Mouse (Mus musculus): ENCODE measurements at regions not wholly inside any gene's neighbourhood (a gene's known extent, or its start where the extent isn't known, plus 50 kb on each side); places are given as distances from the start of the nearest gene placed in this dataset.

DNA sequence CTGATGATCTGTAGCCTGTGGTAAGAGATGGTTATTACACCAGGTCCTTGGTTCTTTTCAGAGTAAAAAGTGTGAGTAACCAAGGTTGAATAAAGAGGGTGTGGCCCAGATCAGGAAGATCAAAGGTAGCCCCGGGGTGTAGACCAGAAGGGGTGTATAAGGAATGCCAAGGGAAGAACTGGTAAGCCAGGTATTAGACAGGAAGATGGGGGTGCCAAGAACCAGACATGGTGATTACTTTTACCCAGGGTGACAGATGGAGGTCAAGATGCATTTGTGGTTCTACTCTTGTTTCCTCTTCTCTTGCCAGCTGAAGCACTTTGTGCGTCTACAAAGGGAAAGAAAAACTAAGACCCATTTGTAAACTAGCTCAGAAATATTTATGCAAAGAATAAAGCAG is 420.3 kb downstream of the Cd109 start:
- TF ChIP-seq CTCF (IDR thresholded peaks at IDR 0.05) (no peak), POLR2A (IDR thresholded peaks at IDR 0.05; ENCODE audit: insufficient read depth, low read depth, low read length) (no peak)

Data from heart, adult 2 months (tissue).